Mouse (Mus musculus): ENCODE measurements around the gene Hist1h2bf.
"Not testable (repeated sequence)": the region's sequence is repeated elsewhere in the genome, so short reads cannot be mapped to it uniquely, and the experiment has no call there.

The Hist1h2bf gene

GRCm38 (mm10) chr13:23543965-23544786, 29.8 kb downstream of the Hist1h2bf start, which contains the start of gene Hist1h3f:
Gene Hist1h3f, plus strand, starts transcription at chr13:23544052.
- DNase-seq (ENCODE audit: low spot score in 2 of 2) = peak; percentile 86 to 88

GRCm38 (mm10) chr13:23542999-23543607, 30.9 kb downstream of the Hist1h2bf start, which contains the start of gene Hist1h2bh:
Gene Hist1h2bh, minus strand, starts transcription at chr13:23543392.
- peak; percentile 80 to 81 for DNase-seq (ENCODE audit: low spot score in 2 of 2)

- not testable (repeated sequence) for DNase-seq (ENCODE audit: low spot score in 2 of 2)
Measured at GRCm38 (mm10) chr13:23542225-23542980, 31.6 kb downstream of the Hist1h2bf start.

GRCm38 (mm10) chr13:23541497-23541896, 32.5 kb downstream of the Hist1h2bf start:
- DNase-seq (ENCODE audit: low spot score in 2 of 2) = no peak

- not testable (repeated sequence) for DNase-seq (ENCODE audit: low spot score in 2 of 2)
Measured at GRCm38 (mm10) chr13:23539821-23540220, 34.2 kb downstream of the Hist1h2bf start.

GRCm38 (mm10) chr13:23538249-23538648, 35.7 kb downstream of the Hist1h2bf start:
- DNase-seq (ENCODE audit: low spot score in 2 of 2) = no peak

- no peak for DNase-seq (ENCODE audit: low spot score in 2 of 2)
Measured at GRCm38 (mm10) chr13:23537006-23537710, 36.8 kb downstream of the Hist1h2bf start.

GRCm38 (mm10) chr13:23536076-23536822, 37.7 kb downstream of the Hist1h2bf start:
- no peak for DNase-seq (ENCODE audit: low spot score in 2 of 2)

GRCm38 (mm10) chr13:23535137-23536075, 38.6 kb downstream of the Hist1h2bf start, which contains the start of gene Hist1h3g:
Gene Hist1h3g, plus strand, starts transcription at chr13:23535422.
- peak; percentile 74 to 81 for DNase-seq (ENCODE audit: low spot score in 2 of 2)

- DNase-seq (ENCODE audit: low spot score in 2 of 2) = no peak
Measured at GRCm38 (mm10) chr13:23534368-23535131, 39.4 kb downstream of the Hist1h2bf start.

GRCm38 (mm10) chr13:23533560-23534367, 40.2 kb downstream of the Hist1h2bf start, which contains the start of gene Hist1h2af:
Gene Hist1h2af, plus strand, starts transcription at chr13:23533906.
- DNase-seq (ENCODE audit: low spot score in 2 of 2) = peak; percentile 31 to 53

GRCm38 (mm10) chr13:23532262-23533075, 41.5 kb downstream of the Hist1h2bf start:
- no peak for DNase-seq (ENCODE audit: low spot score in 2 of 2)

GRCm38 (mm10) chr13:23530901-23531875, 42.8 kb downstream of the Hist1h2bf start, which contains the start of gene Hist1h4h:
Gene Hist1h4h, plus strand, starts transcription at chr13:23531050.
- DNase-seq (ENCODE audit: low spot score in 2 of 2) = peak; percentile 95 to 96

- peak; percentile 79 to 83 for DNase-seq (ENCODE audit: low spot score in 2 of 2)
Measured at GRCm38 (mm10) chr13:23530181-23530900, 43.7 kb downstream of the Hist1h2bf start.
